Mouse (Mus musculus) inflammation-experienced regulatory T-cells, adult 6 months (primary cell): ENCODE measurements around the gene Tsga10ip. TPM values are rescaled to one million over a fixed set of nuclear protein-coding genes. Genes with fewer than 3 reads are reported as not detected.
A peak's percentile ranks its signal among the peaks of the same experiment; 100 is the strongest.
"Not testable (repeated sequence)": the region's sequence is repeated elsewhere in the genome, so short reads cannot be mapped to it uniquely, and the experiment has no call there.

ENCODE experiments used
- ATAC-seq: one replicate; pipeline ENCODE4 v1.8.0; 2017
- polyA plus RNA-seq, 3 experiments: library from polyadenylated mRNA; unstranded; fragments of 100-300 nt; shearing (Covaris generic); gene quantifications; one replicate each; pipeline ENCODE4 v1.2.1; 2017

Gene Tsga10ip
- polyA plus RNA-seq, 3 experiments from 2014 or later = not detected

GRCm38 (mm10) chr19:5388011-5388441 lies 14.3 kb downstream of the Tsga10ip start:
- no peak for ATAC-seq

GRCm38 (mm10) chr19:5384715-5385114 lies 17.6 kb downstream of the Tsga10ip start:
- ATAC-seq = no peak

- ATAC-seq = no peak
Measured at GRCm38 (mm10) chr19:5383326-5383725, 19.0 kb downstream of the Tsga10ip start.

GRCm38 (mm10) chr19:5377446-5377845 lies 24.9 kb downstream of the Tsga10ip start:
- ATAC-seq = no peak

GRCm38 (mm10) chr19:5374748-5375147 lies 27.6 kb downstream of the Tsga10ip start:
- ATAC-seq = no peak

- ATAC-seq = no peak
Measured at GRCm38 (mm10) chr19:5374177-5374576, 28.1 kb downstream of the Tsga10ip start.

- ATAC-seq = no peak
Measured at GRCm38 (mm10) chr19:5372724-5373123, 29.6 kb downstream of the Tsga10ip start.

GRCm38 (mm10) chr19:5370932-5371331 lies 31.4 kb downstream of the Tsga10ip start:
- ATAC-seq = no peak

- ATAC-seq = no peak
Measured at GRCm38 (mm10) chr19:5367455-5367854, 34.9 kb downstream of the Tsga10ip start.

- peak; percentile 7 for ATAC-seq
Measured at GRCm38 (mm10) chr19:5367053-5367359, 35.3 kb downstream of the Tsga10ip start, which contains the start of gene Banf1. TSS of gene Banf1 (minus strand) at chr19:5367168.

GRCm38 (mm10) chr19:5366175-5367052 lies 35.9 kb downstream of the Tsga10ip start, which contains the start of gene Eif1ad:
TSS of gene Eif1ad (plus strand) at chr19:5366741.
- ATAC-seq = peak; percentile 88

GRCm38 (mm10) chr19:5365751-5366150 lies 36.6 kb downstream of the Tsga10ip start:
- peak; percentile 7 for ATAC-seq

- no peak for ATAC-seq
Measured at GRCm38 (mm10) chr19:5364124-5364523, 38.2 kb downstream of the Tsga10ip start.

GRCm38 (mm10) chr19:5362186-5362585 lies 40.1 kb downstream of the Tsga10ip start:
- no peak for ATAC-seq

GRCm38 (mm10) chr19:5356080-5356479 lies 46.2 kb downstream of the Tsga10ip start:
- no peak for ATAC-seq

GRCm38 (mm10) chr19:5353609-5354008 lies 48.7 kb downstream of the Tsga10ip start:
- ATAC-seq = no peak

GRCm38 (mm10) chr19:5349502-5349873 lies 52.8 kb downstream of the Tsga10ip start, which contains the start of gene Cst6:
TSS of gene Cst6 (minus strand) at chr19:5349574.
- not testable (repeated sequence) for ATAC-seq

GRCm38 (mm10) chr19:5348526-5349501 lies 53.5 kb downstream of the Tsga10ip start:
- ATAC-seq = peak; percentile 38

GRCm38 (mm10) chr19:5348064-5348463 lies 54.3 kb downstream of the Tsga10ip start:
- ATAC-seq = no peak

- ATAC-seq = no peak
Measured at GRCm38 (mm10) chr19:5345297-5346131, 56.8 kb downstream of the Tsga10ip start.

- ATAC-seq = no peak
Measured at GRCm38 (mm10) chr19:5341360-5341759, 61.0 kb downstream of the Tsga10ip start.
